Comparison of ENCODE assay signal across 37 mouse cellular contexts in genomic region chr17:36261511-36262166, GRCm38 (mm10). TPM values are rescaled to one million over a fixed set of nuclear protein-coding genes. Genes with fewer than 3 reads are reported as not detected.
DNase-seq lines count a peak whose midpoint lies in the region; ATAC-seq and TF ChIP-seq lines count a peak whose summit lies in the region.
"Had no signal": no experiment of that assay in that cellular context is flagged by ENCODE, and none has a peak within 500 bp of the region (broad histone marks: within the 10 kb centered on the region; RNA-seq: fewer than 3 reads in every experiment).

No protein-coding gene starts in this region.

- no peak for TF ChIP-seq POLR2A in bone marrow, adult 2 months (IDR thresholded peaks at IDR 0.05; ENCODE audit: borderline replicate concordance, control insufficient read depth, low read depth, low read length)

- no peak for TF ChIP-seq CTCF in liver, postnatal 0 days (IDR thresholded peaks at IDR 0.05; ENCODE audit: low read depth)
- TF ChIP-seq CTCF in bone marrow, adult 2 months (IDR thresholded peaks at IDR 0.05; ENCODE audit: control insufficient read depth, insufficient read depth, low read length) = no peak

- H3K36me3 ChIP-seq in liver, postnatal 0 days (replicated peaks; ENCODE audit: insufficient read depth, low read length) = peaks cover 44% of the 10 kb centered on the region
- H3K36me3 ChIP-seq in liver, embryonic 11.5 days (ENCODE audit: control insufficient read depth, insufficient read depth, low read length) = peaks cover 31% of the 10 kb centered on the region
- H3K36me3 ChIP-seq in macrophage (ENCODE audit: inconsistent target) = peaks cover 25% of the 10 kb centered on the region; the same call in 1 of the 2 replicates

- no peak overlapping the region for H3K4me2 ChIP-seq in liver, postnatal 0 days (ENCODE audit: low read depth, low read length)
- no peak overlapping the region for H3K4me2 ChIP-seq in liver, embryonic 11.5 days
- H3K4me2 ChIP-seq: embryonic facial prominence, embryonic 13.5 days; forebrain, embryonic 12.5 days; heart, embryonic 11.5 days; limb, embryonic 13.5 days; liver, embryonic 15.5 days; midbrain, embryonic 15.5 days; neural tube, embryonic 13.5 days; stomach, embryonic 15.5 days had no signal

- peaks cover 7% of the 10 kb centered on the region; the same call in 1 of the 2 replicates for H3K79me2 ChIP-seq in macrophage (ENCODE audit: inconsistent target)

- peaks cover 5% of the 10 kb centered on the region for H3K4me1 ChIP-seq in liver, postnatal 0 days (ENCODE audit: insufficient read depth)
- peaks cover 4% of the 10 kb centered on the region for H3K4me1 ChIP-seq in liver, embryonic 11.5 days (replicated peaks; ENCODE audit: control insufficient read depth, insufficient read depth, low read length)
- no peaks in the 10 kb centered on the region; the same call in 1 of the 2 replicates for H3K4me1 ChIP-seq in bone marrow, adult 2 months (ENCODE audit: control insufficient read depth, insufficient read depth, low read length)

- H3K4me3 ChIP-seq in liver, postnatal 0 days (ENCODE audit: low read depth, low read length) = no peak overlapping the region
- no peak overlapping the region for H3K4me3 ChIP-seq in liver, embryonic 11.5 days (ENCODE audit: low read depth, low read length)
- H3K4me3 ChIP-seq in bone marrow, adult 2 months (replicated peaks; ENCODE audit: control insufficient read depth, low read depth, low read length) = no peak overlapping the region
- no peak overlapping the region for H3K4me3 ChIP-seq in macrophage (ENCODE audit: inconsistent target)
- H3K4me3 ChIP-seq: embryonic facial prominence, embryonic 13.5 days; erythroblast, embryonic 14.5 days; forebrain, embryonic 12.5 days; hindbrain, embryonic 10.5 days; limb, embryonic 13.5 days; liver, embryonic 15.5 days; megakaryocyte, embryonic 14.5 days; midbrain, embryonic 15.5 days; myocyte; neural tube, embryonic 13.5 days; stomach, embryonic 15.5 days had no signal

- WGBS in liver, postnatal 0 days (ENCODE audit: insufficient replicate concordance) = 54% methylated on average over 9 of the region's 9 CpGs
- 65% methylated on average over 9 of the region's 9 CpGs for WGBS in liver, embryonic 11.5 days
- 24% methylated on average over 9 of the region's 9 CpGs for WGBS in bone marrow, adult 2 months
- 14% methylated on average over 9 of the region's 9 CpGs for whole genome bisulfite sequencing in macrophage (ENCODE audit: missing documents)

- ATAC-seq in liver, postnatal 0 days = no peak
- no peak for ATAC-seq in liver, embryonic 11.5 days (replicated peaks; ENCODE audit: low FRiP score)
- ATAC-seq: hindbrain, postnatal 0 days; intestine, embryonic 16.5 days; midbrain, embryonic 15.5 days had no signal

- no peaks in the 10 kb centered on the region for H3K27me3 ChIP-seq in liver, postnatal 0 days (ENCODE audit: insufficient read depth, low read length)
- H3K27me3 ChIP-seq in liver, embryonic 11.5 days (replicated peaks; ENCODE audit: control insufficient read depth, insufficient read depth, low read length) = no peaks in the 10 kb centered on the region
- H3K27me3 ChIP-seq: embryonic facial prominence, embryonic 13.5 days; forebrain, embryonic 12.5 days; limb, embryonic 13.5 days; liver, embryonic 15.5 days; megakaryocyte, embryonic 14.5 days; midbrain, embryonic 15.5 days; neural tube, embryonic 13.5 days; stomach, embryonic 15.5 days had no signal

- H3K27ac ChIP-seq in liver, postnatal 0 days (ENCODE audit: low read depth) = 0 out of 2 replicates have a peak overlapping the region, but pooled peaks have one; percentile 11
- H3K27ac ChIP-seq in liver, embryonic 11.5 days (ENCODE audit: low read depth, low read length) = no peak overlapping the region
- peak overlapping the region; percentile 43; the same call in 1 of the 2 replicates for H3K27ac ChIP-seq in bone marrow, adult 2 months (ENCODE audit: control insufficient read depth, insufficient read depth, low read depth, low read length, poor library complexity)
- peak overlapping the region; percentile 57 for H3K27ac ChIP-seq in macrophage
- H3K27ac ChIP-seq: embryonic facial prominence, embryonic 13.5 days; forebrain, embryonic 12.5 days; hindbrain, embryonic 10.5 days; hindbrain, postnatal 0 days; limb, embryonic 13.5 days; liver, embryonic 15.5 days; midbrain, embryonic 15.5 days; neural tube, embryonic 13.5 days; stomach, embryonic 15.5 days had no signal

- no peak for DNase-seq in liver, postnatal 0 days
- DNase-seq in liver, embryonic 11.5 days (ENCODE audit: low spot score) = no peak
- DNase-seq in layer of hippocampus, postnatal 14 days (ENCODE audit: low spot score in 2 of 2) = no peak
- DNase-seq in adrenal gland, postnatal 14 days = no peak
- no peak for DNase-seq in layer of hippocampus, postnatal 10 days (ENCODE audit: low spot score in 2 of 2)
- DNase-seq: adrenal gland, postnatal 25 days; cerebellum, adult 18-20 months; cerebellum, postnatal 25 days; embryo, embryonic 11 days; heart, adult 11 months; kidney, postnatal 25 days; right cerebral cortex, adult 18-20 months; right cerebral cortex, postnatal 4 days; thymus, postnatal 36 days had no signal

- no peak for TF ChIP-seq EP300 in liver, postnatal 0 days (IDR thresholded peaks at IDR 0.05; ENCODE audit: low read depth)

- no peak overlapping the region for H3K9ac ChIP-seq in liver, postnatal 0 days (replicated peaks)
- no peak overlapping the region for H3K9ac ChIP-seq in liver, embryonic 11.5 days (ENCODE audit: low read depth, low read length)
- H3K9ac ChIP-seq: embryonic facial prominence, embryonic 13.5 days; forebrain, embryonic 12.5 days; limb, embryonic 13.5 days; liver, embryonic 15.5 days; midbrain, embryonic 15.5 days; neural tube, embryonic 13.5 days; stomach, embryonic 15.5 days had no signal

- H3K9me3 ChIP-seq in liver, postnatal 0 days (ENCODE audit: low read length) = no peaks in the 10 kb centered on the region
- no peaks in the 10 kb centered on the region for H3K9me3 ChIP-seq in liver, embryonic 11.5 days (ENCODE audit: control insufficient read depth, low read length)
- H3K9me3 ChIP-seq: embryonic facial prominence, embryonic 13.5 days; forebrain, embryonic 12.5 days; G1E; hindbrain, embryonic 10.5 days; limb, embryonic 13.5 days; liver, embryonic 15.5 days; megakaryocyte, embryonic 14.5 days; midbrain, embryonic 15.5 days; neural tube, embryonic 13.5 days; stomach, embryonic 15.5 days had no signal

RNA-seq across cellular contexts. Expression of gene Rpp21, which starts 3.8 kb away (rescaled TPM):
- 53.2 and 55.1 TPM in 2 replicates for polyA plus RNA-seq in liver, postnatal 0 days (2015; fragmentation: Nextera tagmentation; extraction: Ambion mirVana)
- 101 and 112 TPM in 2 replicates for polyA plus RNA-seq in liver, embryonic 11.5 days (2014; fragmentation: Nextera tagmentation; extraction: Ambion mirVana)
- 53.7 and 117 TPM in 2 replicates for polyA plus RNA-seq in bone marrow, adult 2 months (2011; ENCODE audit: insufficient read depth, insufficient read length, low replicate concordance, missing spikeins)
- 10 to 100 TPM in 24 of 26 experiments, 1 to 10 TPM in 2; 7.8 to 67.7 (median 23.6) TPM for total RNA-seq in macrophage (2018; cell fraction: chromatin; rRNA removed)
- 10 to 100 TPM; 19.1 to 41.4 (median 28.1) TPM for total RNA-seq in macrophage (2018; cell fraction: cytosol; rRNA removed)
- total RNA-seq in macrophage (2018; cell fraction: nucleus; rRNA removed) = 10 to 100 TPM; 10.6 to 52.7 (median 33.4) TPM
- polyA plus RNA-seq in macrophage (2018) = 14.2 to 42.9 TPM (median 31.7 TPM) in 3 replicates
- total RNA-seq in layer of hippocampus, postnatal 14 days (2021) = 10 to 100 TPM; 44.0 to 47.0 TPM
- total RNA-seq in adrenal gland, postnatal 14 days (2021) = 44.2 and 47.9 TPM in 2 replicates
- 10 to 100 TPM; 42.6 to 43.6 TPM for total RNA-seq in layer of hippocampus, postnatal 10 days (2021)

RNA-seq across cellular contexts. Expression of gene Trim39, which starts 10.4 kb away (rescaled TPM):
- polyA plus RNA-seq in liver, postnatal 0 days (2015; fragmentation: Nextera tagmentation; extraction: Ambion mirVana) = 2.7 and 3.6 TPM in 2 replicates
- 13.1 and 14.9 TPM in 2 replicates for polyA plus RNA-seq in liver, embryonic 11.5 days (2014; fragmentation: Nextera tagmentation; extraction: Ambion mirVana)
- polyA plus RNA-seq in bone marrow, adult 2 months (2011; ENCODE audit: insufficient read depth, insufficient read length, low replicate concordance, missing spikeins) = 23.5 and 42.2 TPM in 2 replicates
- 10 to 100 TPM; 16.8 to 47.5 (median 35.2) TPM for total RNA-seq in macrophage (2018; cell fraction: chromatin; rRNA removed)
- 1 to 10 TPM; 1.8 to 7.7 (median 5.8) TPM for total RNA-seq in macrophage (2018; cell fraction: cytosol; rRNA removed)
- 10 to 100 TPM; 17.3 to 43.8 (median 26.8) TPM for total RNA-seq in macrophage (2018; cell fraction: nucleus; rRNA removed)
- 5.5 to 8.2 TPM (median 7.4 TPM) in 3 replicates for polyA plus RNA-seq in macrophage (2018)
- total RNA-seq in layer of hippocampus, postnatal 14 days (2021) = 10 to 100 TPM; 20.4 to 21.4 TPM
- total RNA-seq in adrenal gland, postnatal 14 days (2021) = 15.6 and 18.4 TPM in 2 replicates
- 10 to 100 TPM; 21.1 to 23.9 TPM for total RNA-seq in layer of hippocampus, postnatal 10 days (2021)

RNA-seq across cellular contexts. Expression of gene H2-M10.2, which starts 24.7 kb away (rescaled TPM):
- polyA plus RNA-seq in liver, postnatal 0 days (2015; fragmentation: Nextera tagmentation; extraction: Ambion mirVana) = not detected in 2 replicates
- 0.25 TPM in 1 of 2 replicates, not detected in the other for polyA plus RNA-seq in liver, embryonic 11.5 days (2014; fragmentation: Nextera tagmentation; extraction: Ambion mirVana)
- polyA plus RNA-seq in bone marrow, adult 2 months (2011; ENCODE audit: insufficient read depth, insufficient read length, low replicate concordance, missing spikeins) = not detected in 2 replicates
- not detected for total RNA-seq in macrophage (2018; cell fraction: chromatin; rRNA removed)
- total RNA-seq in macrophage (2018; cell fraction: cytosol; rRNA removed) = not detected
- total RNA-seq in macrophage (2018; cell fraction: nucleus; rRNA removed) = not detected
- not detected in 3 replicates for polyA plus RNA-seq in macrophage (2018)
- total RNA-seq in layer of hippocampus, postnatal 14 days (2021) = not detected
- total RNA-seq in adrenal gland, postnatal 14 days (2021) = not detected in 2 replicates
- not detected for total RNA-seq in layer of hippocampus, postnatal 10 days (2021)
- total RNA-seq: adrenal gland, postnatal 25 days; G1E; gastrocnemius, adult 8-10 months; hindbrain, postnatal 0 days; layer of hippocampus, adult 8-10 months; left cerebral cortex, adult 18-20 months; left cerebral cortex, postnatal 25 days had no signal
- polyA plus RNA-seq: embryonic facial prominence, embryonic 13.5 days; erythroblast, embryonic 14.5 days; forebrain, embryonic 12.5 days; G1E; heart, embryonic 11.5 days; heart, postnatal 0 days; hindbrain, postnatal 0 days; intestine, embryonic 16.5 days; liver, embryonic 15.5 days; lung, embryonic 16.5 days; myocyte; neural tube, embryonic 13.5 days; stomach, embryonic 15.5 days had no signal
